Mouse (Mus musculus) CH12.LX (cell line): ENCODE data around the gene Gm13090. TPM values are rescaled to one million over a fixed set of nuclear protein-coding genes. Genes with fewer than 3 reads are reported as not detected.

Source experiments
- DNase-seq: peaks from one replicate; pipeline ENCODE4 v3.0.0-alpha.2; 2013; ENCODE audit errors: extremely low read depth
- H3K27ac ChIP-seq: 2 replicates; pipeline ENCODE4 v1.5.1; 2012; ENCODE audit warnings: low read depth, mild to moderate bottlenecking, control low read depth, moderate library complexity; ENCODE audit not compliant: insufficient read depth
- H3K27me3 ChIP-seq: replicated peaks from 2 replicates; pipeline ENCODE3; 2012; ENCODE audit warnings: inconsistent platforms
- H3K36me3 ChIP-seq, 2 experiments: replicated peaks in 1 of 2; 2 replicates each; pipeline versions ENCODE3 to v1.6.1; 2012; ENCODE audit warnings: inconsistent platforms in 1 of 2, low read length in 1 of 2, mild to moderate bottlenecking in 1 of 2, mixed read lengths in 1 of 2, moderate library complexity in 1 of 2; ENCODE audit not compliant: control insufficient read depth in 1 of 2, insufficient read depth in 1 of 2
- H3K4me1 ChIP-seq, 2 experiments: 2 replicates each; pipeline ENCODE4 v1.6.1; 2012; ENCODE audit warnings: inconsistent platforms in 1 of 2, moderate library complexity in 1 of 2; ENCODE audit not compliant: insufficient read depth in 2 of 2, control insufficient read depth in 1 of 2
- H3K4me2 ChIP-seq: 2 replicates; pipeline ENCODE4 v1.6.1; 2012; ENCODE audit warnings: low read depth, mild to moderate bottlenecking, control low read depth; ENCODE audit not compliant: poor library complexity, insufficient read depth, severe bottlenecking
- H3K4me3 ChIP-seq, 3 experiments: fragments of 150-350 bp in 1 of 3; sonication (generic) in 1 of 3; replicated peaks in 1 of 3; 2 replicates each; pipeline versions ENCODE3 to v1.5.1; 2011 to 2012; ENCODE audit warnings: low read depth in 2 of 3, low read length in 2 of 3, mild to moderate bottlenecking in 2 of 3, moderate library complexity in 2 of 3, control low read depth in 1 of 3, improper control_type of control experiment in 1 of 3, inconsistent platforms in 1 of 3, mixed read lengths in 1 of 3; ENCODE audit not compliant: poor library complexity in 1 of 3
- H3K79me2 ChIP-seq: replicated peaks from 2 replicates; pipeline ENCODE4 v1.6.1; 2012; ENCODE audit warnings: mild to moderate bottlenecking, moderate library complexity; ENCODE audit not compliant: control insufficient read depth, poor library complexity, insufficient read depth, severe bottlenecking; ENCODE audit errors: extremely low read depth
- H3K9ac ChIP-seq: 2 replicates; pipeline ENCODE4 v1.6.1; 2012; ENCODE audit warnings: low read depth, mild to moderate bottlenecking, control low read depth, moderate library complexity; ENCODE audit not compliant: insufficient read depth
- H3K9me3 ChIP-seq: replicated peaks from 2 replicates; pipeline ENCODE3; 2012; ENCODE audit warnings: low read length, inconsistent platforms, mixed read lengths
- BHLHE40 ChIP-seq: IDR thresholded peaks from 2 replicates; pipeline ENCODE4 v1.6.1; 2011; ENCODE audit warnings: mild to moderate bottlenecking, low read depth, low read length, improper control_type of control experiment
- CTCF ChIP-seq, 2 experiments: IDR thresholded peaks in 1 of 2; conservative IDR thresholded peaks in 1 of 2; 2 replicates each; pipeline ENCODE4 v1.5.1; 2011 to 2012; ENCODE audit warnings: low read depth in 2 of 2, low read length in 2 of 2, improper control_type of control experiment in 1 of 2, inconsistent platforms in 1 of 2, mild to moderate bottlenecking in 1 of 2, moderate library complexity in 1 of 2
- E2F4 ChIP-seq: IDR thresholded peaks from 2 replicates; pipeline ENCODE4 v1.6.1; 2011; ENCODE audit warnings: low read depth, low read length, improper control_type of control experiment; ENCODE audit not compliant: insufficient replicate concordance
- ELF1 ChIP-seq: IDR thresholded peaks from 2 replicates; pipeline ENCODE4 v1.6.1; 2014; ENCODE audit warnings: low read depth, mild to moderate bottlenecking, inconsistent platforms, low read length, improper control_type of control experiment
- ETS1 ChIP-seq: conservative IDR thresholded peaks from 2 replicates; pipeline ENCODE4 v1.6.1; 2012; ENCODE audit warnings: low read depth, mild to moderate bottlenecking, inconsistent platforms, low read length, improper control_type of control experiment, moderate library complexity
- GABPA ChIP-seq: IDR thresholded peaks from 2 replicates; pipeline ENCODE4 v1.6.1; 2012; ENCODE audit warnings: low read depth, low read length, improper control_type of control experiment, inconsistent platforms; ENCODE audit not compliant: insufficient replicate concordance
- HCFC1 ChIP-seq: IDR thresholded peaks from 2 replicates; pipeline ENCODE4 v1.6.1; 2012; ENCODE audit warnings: low read depth, mild to moderate bottlenecking, inconsistent platforms, low read length, improper control_type of control experiment
- IRF4 ChIP-seq: IDR thresholded peaks from 2 replicates; pipeline ENCODE4 v1.6.1; 2014; ENCODE audit warnings: low read depth, mild to moderate bottlenecking, inconsistent platforms, low read length, improper control_type of control experiment
- JUN ChIP-seq: IDR thresholded peaks from 2 replicates; pipeline ENCODE4 v1.6.1; 2011; ENCODE audit warnings: low read depth, mild to moderate bottlenecking, low read length, improper control_type of control experiment, moderate library complexity; ENCODE audit not compliant: insufficient read depth
- JUND ChIP-seq: conservative IDR thresholded peaks from 2 replicates; pipeline ENCODE4 v1.6.1; 2011; ENCODE audit warnings: low read depth, low read length, improper control_type of control experiment
- MAFK ChIP-seq: IDR thresholded peaks from 2 replicates; pipeline ENCODE4 v1.6.1; 2011; ENCODE audit warnings: low read length, improper control_type of control experiment; ENCODE audit not compliant: insufficient replicate concordance
- MAZ ChIP-seq: IDR thresholded peaks from 2 replicates; pipeline ENCODE4 v1.6.1; 2012; ENCODE audit warnings: low read depth, mild to moderate bottlenecking, inconsistent platforms, low read length, improper control_type of control experiment, moderate library complexity
- MEF2A ChIP-seq: IDR thresholded peaks from 2 replicates; pipeline ENCODE4 v1.6.1; 2014; ENCODE audit warnings: low read depth, mild to moderate bottlenecking, inconsistent platforms, low read length, improper control_type of control experiment, borderline replicate concordance
- MYC ChIP-seq: IDR thresholded peaks from 2 replicates; pipeline ENCODE4 v1.6.1; 2011; ENCODE audit warnings: low read depth, mild to moderate bottlenecking, improper control_type of control experiment, low read length
- NELFE ChIP-seq: IDR thresholded peaks from 2 replicates; pipeline ENCODE4 v1.6.1; 2011; ENCODE audit warnings: low read depth, low read length, improper control_type of control experiment
- NRF1 ChIP-seq: IDR thresholded peaks from 2 replicates; pipeline ENCODE4 v1.6.1; 2014; ENCODE audit warnings: low read depth, mild to moderate bottlenecking, inconsistent platforms, low read length, improper control_type of control experiment, moderate library complexity
- POLR2A ChIP-seq: IDR thresholded peaks from 2 replicates; pipeline ENCODE4 v1.6.1; 2011; ENCODE audit warnings: low read depth, mild to moderate bottlenecking, improper control_type of control experiment, low read length
- POLR2AphosphoS2 ChIP-seq: IDR thresholded peaks from 2 replicates; pipeline ENCODE4 v1.6.1; 2011; ENCODE audit warnings: low read depth, low read length, improper control_type of control experiment
- RAD21 ChIP-seq: IDR thresholded peaks from 2 replicates; pipeline ENCODE4 v1.6.1; 2011; ENCODE audit warnings: low read depth, mild to moderate bottlenecking, low read length, improper control_type of control experiment, moderate library complexity
- RCOR1 ChIP-seq: conservative IDR thresholded peaks from 2 replicates; pipeline ENCODE4 v1.6.1; 2012; ENCODE audit warnings: low read depth, mild to moderate bottlenecking, inconsistent platforms, low read length, improper control_type of control experiment
- SIN3A ChIP-seq: IDR thresholded peaks from 2 replicates; pipeline ENCODE4 v1.6.1; 2012; ENCODE audit warnings: low read length, improper control_type of control experiment, inconsistent platforms
- USF1 ChIP-seq: IDR thresholded peaks from 2 replicates; pipeline ENCODE4 v1.6.1; 2014; ENCODE audit warnings: low read depth, mild to moderate bottlenecking, inconsistent platforms, low read length, improper control_type of control experiment
- ZKSCAN1 ChIP-seq: IDR thresholded peaks from 2 replicates; pipeline ENCODE4 v1.6.1; 2012; ENCODE audit warnings: low read depth, inconsistent platforms, low read length, improper control_type of control experiment, borderline replicate concordance
- ZNF384 ChIP-seq: IDR thresholded peaks from 2 replicates; pipeline ENCODE4 v1.6.1; 2012; ENCODE audit warnings: low read depth, low read length, improper control_type of control experiment, inconsistent platforms
- dilution Hi-C: fragments of 300-500 bp; cut with MboI; formaldehyde crosslinking; loops from 2 replicates; pipeline ENCODE4 v1.14.3; 2020; ENCODE audit warnings: low sequenced_read_pairs; ENCODE audit not compliant: extremely low pct_unique_long_range_greater_than_20kb, extremely low pct_ligation_motif_present
- in situ Hi-C: fragments of 300-500 bp; cut with MboI; formaldehyde crosslinking; loops from 3 replicates; pipeline ENCODE4 v1.14.3; 2019; ENCODE audit warnings: low sequenced_read_pairs, low pct_ligation_motif_present, low pct_unique_long_range_greater_than_20kb, mixed read lengths
- polyA plus RNA-seq: library from polyadenylated mRNA; unstranded; fragments of >175 nt; gene quantifications from 2 replicates; pipeline ENCODE4 v1.2.1, GENCODE M21; 2012; ENCODE audit warnings: low read depth; ENCODE audit not compliant: insufficient read length
- total RNA-seq, 2 experiments: library from RNA; depleted of rRNA; stranded (reverse); fragments of 300-350 nt in 1 of 2; fragments of >200 nt in 1 of 2; gene quantifications; 2 replicates each; pipeline ENCODE4 v1.2.3; 2012 to 2014

Gm13090 gene
- total and polyA plus RNA-seq, 3 experiments: not detected

DNA sequence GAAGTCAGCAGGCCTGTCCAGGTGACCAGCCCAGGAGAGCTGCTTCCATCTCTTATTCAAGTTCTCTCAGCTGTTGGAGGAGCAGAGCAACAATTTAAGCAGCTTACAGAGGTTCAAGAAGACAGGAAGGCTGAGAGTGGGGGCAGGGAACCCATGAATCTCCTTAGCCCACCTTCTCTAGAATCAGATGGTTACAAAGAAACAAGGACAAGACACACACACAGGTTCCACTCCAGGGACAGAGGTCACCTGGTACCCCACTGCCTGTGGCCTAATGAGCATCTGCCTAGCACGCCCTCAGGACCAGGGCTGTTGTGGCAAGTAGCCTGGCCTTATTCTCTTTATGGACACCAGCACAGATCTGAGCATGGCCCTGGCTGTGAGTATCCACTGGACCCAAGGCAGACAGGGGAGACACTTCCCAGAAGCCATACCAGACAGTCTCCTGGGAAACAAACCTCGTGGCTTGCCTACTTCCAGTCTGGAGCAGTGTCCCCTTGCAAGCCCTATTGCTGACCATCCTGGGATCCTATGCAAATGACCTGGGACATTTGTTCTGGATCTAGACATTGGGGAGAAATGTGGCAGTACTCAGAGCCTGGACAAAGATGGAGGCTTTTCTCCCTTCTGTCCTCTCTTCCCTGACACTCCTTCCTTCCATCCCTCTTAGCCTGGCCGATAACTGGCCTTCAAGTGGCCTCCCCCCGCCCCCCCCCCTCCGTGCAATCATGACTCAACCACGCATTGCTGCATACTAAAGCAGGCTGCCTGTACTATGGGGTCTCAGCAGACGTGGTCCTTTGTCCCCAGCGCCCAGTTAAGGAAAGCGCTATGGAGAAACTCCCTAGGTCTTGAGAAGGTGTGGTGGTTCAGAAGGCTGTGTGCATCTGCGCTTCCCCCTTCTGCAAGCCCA, 38.5 kb downstream of the Gm13090 start:
- no peak for DNase-seq
- in situ Hi-C loops: no loop called here
- peaks cover 55% of the 10 kb centered on the region for H3K9me3 ChIP-seq
- peaks cover 6% of the 10 kb centered on the region for H3K27me3 ChIP-seq
- no peaks in the 10 kb centered on the region for H3K4me1 ChIP-seq
- no peak overlapping the region for H3K9ac ChIP-seq
- no peaks in the 10 kb centered on the region for H3K79me2 ChIP-seq
- H3K4me3 ChIP-seq: no peak overlapping the region
- H3K4me2 ChIP-seq: no peak overlapping the region
- dilution Hi-C loops: no loop called here
- no peak for TF ChIP-seq USF1
- no peak for TF ChIP-seq ZKSCAN1
- TF ChIP-seq ETS1: no peak
- TF ChIP-seq POLR2A: no peak
- no peak for TF ChIP-seq MYC
- TF ChIP-seq MAZ: no peak
- TF ChIP-seq ELF1: no peak
- no peak for TF ChIP-seq JUND
- TF ChIP-seq RCOR1: no peak
- TF ChIP-seq HCFC1: no peak
- no peak for TF ChIP-seq POLR2AphosphoS2
- no peak for TF ChIP-seq IRF4
- no peak for TF ChIP-seq BHLHE40
- no peak for TF ChIP-seq NELFE
- no peak overlapping the region for H3K27ac ChIP-seq
- no peaks in the 10 kb centered on the region for H3K36me3 ChIP-seq

DNA sequence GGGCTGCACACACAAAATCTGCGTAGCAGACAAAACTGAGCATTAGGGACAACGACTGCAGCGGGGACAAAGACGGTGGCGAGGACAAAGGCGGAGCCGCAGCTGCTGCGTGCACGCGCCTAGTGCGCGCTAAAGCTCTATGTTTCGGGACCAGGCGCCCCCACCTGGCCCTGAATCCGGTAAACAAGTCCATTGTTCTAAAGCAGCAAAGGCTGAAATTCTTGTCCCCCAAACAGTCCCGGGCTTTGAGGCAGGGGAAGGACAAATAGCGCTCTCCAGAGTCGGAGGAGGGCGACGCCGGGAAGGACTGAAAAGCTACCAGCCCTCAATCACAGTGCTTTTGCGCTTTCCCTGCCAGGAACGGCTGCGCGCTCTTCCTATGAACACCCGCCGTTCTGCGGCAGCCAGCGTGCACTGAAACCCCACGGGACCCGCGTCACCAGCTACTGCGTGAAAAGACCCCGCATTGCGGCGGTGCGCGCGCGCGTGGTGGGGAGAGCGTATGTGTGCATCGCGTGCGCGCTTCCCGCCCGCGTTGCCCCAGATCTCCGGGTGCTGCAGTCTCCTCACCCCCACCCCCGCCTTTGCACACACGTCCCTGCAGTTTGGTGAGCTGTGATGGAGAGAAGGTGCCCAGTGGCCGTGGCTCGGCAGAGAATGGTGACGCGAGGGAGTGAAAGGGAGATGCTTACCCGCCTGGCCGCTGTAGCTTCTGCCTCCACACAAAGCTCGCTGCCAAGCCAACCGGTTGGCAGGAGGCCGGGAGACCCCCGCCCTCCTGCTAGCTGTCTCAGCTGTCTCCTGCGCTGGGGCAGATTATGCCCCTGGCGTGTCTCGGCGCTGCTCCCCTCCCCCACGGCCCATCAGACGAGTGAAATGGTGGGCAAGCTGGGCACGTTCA, 39.5 kb downstream of the Gm13090 start:
- no peaks in the 10 kb centered on the region for H3K36me3 ChIP-seq
- no peaks in the 10 kb centered on the region for H3K79me2 ChIP-seq
- H3K4me2 ChIP-seq: no peak overlapping the region
- no peak overlapping the region for H3K4me3 ChIP-seq
- DNase-seq: no peak
- H3K9ac ChIP-seq: no peak overlapping the region
- peaks cover 6% of the 10 kb centered on the region for H3K27me3 ChIP-seq
- no peak overlapping the region for H3K27ac ChIP-seq
- in situ Hi-C loops: no loop called here
- TF ChIP-seq GABPA (no peak), JUN (no peak), MEF2A (no peak), ZKSCAN1 (no peak), NELFE (no peak), USF1 (no peak), NRF1 (no peak), SIN3A (no peak), CTCF (conservative IDR thresholded peaks at IDR 0.05 in 1 of 2, IDR thresholded peaks at IDR 0.05 in 1 of 2; ENCODE audit: low read depth in 2 of 2, low read length in 2 of 2) (no peak), E2F4 (no peak), ZNF384 (no peak), MAFK (no peak), POLR2AphosphoS2 (no peak), RAD21 (no peak)
- H3K4me1 ChIP-seq: no peaks in the 10 kb centered on the region
- H3K9me3 ChIP-seq: peaks cover 56% of the 10 kb centered on the region
- dilution Hi-C loops: no loop called here
